Mouse (Mus musculus): ENCODE data around the gene Gldn.

Gene Gldn

GRCm38 (mm10) chr9:54286331-54286987 lies at the start of gene Gldn:
TSS of gene Gldn (plus strand) at chr9:54286486.
- in situ Hi-C loops (cut with MboI, MseI): loop anchor here (5.0 kb wide), 1 partner anchor 69 kb away; no protein-coding TSS in a partner anchor

- in situ Hi-C loops (cut with MboI, MseI): no loop called here
Observed at GRCm38 (mm10) chr9:54244869-54245665, 41.2 kb upstream of the Gldn start.

GRCm38 (mm10) chr9:54264754-54265153 lies 21.5 kb upstream of the Gldn start:
- in situ Hi-C loops (cut with MboI, MseI): no loop called here

- in situ Hi-C loops (cut with MboI, MseI): no loop called here
Observed at GRCm38 (mm10) chr9:54268010-54268409, 18.3 kb upstream of the Gldn start, which contains the start of gene Cyp19a1. TSS of gene Cyp19a1 (minus strand) at chr9:54268110.

DNA sequence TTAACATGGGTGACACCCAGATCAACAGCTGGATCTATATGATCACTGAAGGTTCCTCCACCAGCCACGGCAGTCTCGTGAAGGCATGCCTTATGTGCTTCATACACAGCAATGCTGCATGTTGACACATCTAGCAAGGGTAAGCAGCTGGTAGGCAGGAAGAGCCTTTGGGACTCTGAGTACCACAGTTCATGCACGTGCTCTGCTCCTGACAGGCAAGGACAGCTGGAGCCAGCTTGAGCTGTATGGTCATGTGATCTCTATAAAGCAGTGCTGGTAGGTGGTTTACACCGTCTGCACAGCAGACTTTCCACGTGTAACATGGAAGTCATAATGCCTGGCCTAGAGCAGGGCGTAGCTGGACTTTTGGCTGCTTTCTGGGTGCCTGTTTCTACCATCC lies 16.3 kb upstream of the Gldn start:
- in situ Hi-C loops (cut with MboI, MseI): no loop called here

DNA sequence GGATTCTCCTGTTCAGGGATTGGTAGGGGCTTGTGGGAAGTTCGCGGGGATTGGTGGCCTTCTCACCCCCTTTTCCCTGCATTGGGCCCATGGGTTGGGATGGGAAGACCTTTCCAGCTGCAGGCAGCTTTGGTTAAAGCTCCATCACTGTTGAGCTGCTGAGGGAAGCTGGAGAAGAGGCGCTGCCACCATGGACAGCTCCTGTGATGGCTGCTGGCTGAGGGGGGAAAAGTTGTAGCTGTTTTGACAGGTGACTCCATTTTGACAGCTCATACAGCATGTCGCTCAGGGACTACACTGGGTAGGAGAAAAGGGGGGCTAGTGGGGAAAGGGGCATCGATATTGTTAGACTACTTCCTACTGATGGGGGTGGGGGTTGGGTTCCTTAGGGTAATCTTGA lies 15.4 kb upstream of the Gldn start:
- in situ Hi-C loops (cut with MboI, MseI): no loop called here

GRCm38 (mm10) chr9:54275283-54275682 lies 11.0 kb upstream of the Gldn start:
- in situ Hi-C loops (cut with MboI, MseI): no loop called here

- in situ Hi-C loops (cut with MboI, MseI): no loop called here
Observed at GRCm38 (mm10) chr9:54279046-54279589, 7.2 kb upstream of the Gldn start.

DNA sequence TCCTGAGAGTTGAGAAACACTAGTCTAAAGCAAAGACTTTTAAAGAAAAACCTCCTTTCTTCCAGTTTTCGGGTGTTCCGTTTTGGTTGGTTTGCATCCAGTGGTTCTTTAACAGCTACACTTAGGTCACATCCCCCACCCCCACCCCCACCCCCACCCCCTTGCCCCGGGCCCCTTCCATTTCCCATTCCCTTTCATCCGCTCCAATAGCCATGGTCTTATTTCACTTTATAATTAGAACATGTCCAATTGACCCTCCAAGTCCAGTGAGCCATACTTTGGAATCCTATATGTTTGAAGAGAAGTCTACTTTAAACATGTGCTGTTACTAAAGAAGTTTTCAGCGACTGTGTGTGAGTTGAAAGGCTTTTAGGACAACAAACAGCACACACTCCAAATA lies 1.5 kb downstream of the Gldn start:
- in situ Hi-C loops (cut with MboI, MseI): loop anchor here (5.0 kb wide), 1 partner anchor 71 kb away; no protein-coding TSS in a partner anchor

DNA sequence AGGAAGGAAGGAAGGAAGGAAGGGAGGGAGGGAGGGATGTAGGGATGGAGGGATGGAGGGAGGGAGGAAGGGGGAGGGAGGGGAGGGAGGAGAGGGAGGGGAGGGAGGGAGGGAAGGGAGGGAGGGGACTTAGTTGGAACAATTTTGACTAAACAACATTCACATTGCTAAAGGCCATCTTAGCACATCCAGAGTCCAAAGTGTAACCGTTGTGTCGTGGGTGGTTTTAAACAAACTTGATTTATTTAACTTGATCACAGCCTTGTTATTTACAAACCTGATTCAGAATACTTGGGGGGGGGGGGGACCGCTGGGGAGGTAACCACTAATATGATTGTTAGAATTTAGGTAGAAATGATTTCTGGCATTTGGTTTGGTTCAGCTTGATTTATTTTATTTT lies 13.1 kb downstream of the Gldn start:
- in situ Hi-C loops (cut with MboI, MseI): no loop called here

DNA sequence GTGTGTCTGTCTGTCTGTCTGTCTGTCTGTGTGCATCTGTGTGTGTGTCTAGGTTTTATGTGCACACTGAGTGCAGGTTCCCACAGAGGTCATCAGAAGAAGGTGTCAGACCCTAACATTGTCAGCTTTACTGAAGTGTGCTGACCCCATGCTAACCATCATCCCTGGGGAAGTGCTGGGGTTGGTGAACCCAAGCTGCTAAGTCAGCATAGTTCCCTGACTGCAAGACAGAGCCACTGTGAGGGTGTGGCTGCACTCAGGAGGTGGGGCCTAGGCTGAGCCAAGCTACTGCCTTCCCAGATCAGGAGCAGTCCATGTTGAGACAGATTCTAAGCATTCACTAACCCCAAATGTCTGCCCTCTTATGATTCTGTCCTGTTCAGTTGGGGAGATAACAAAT lies 13.5 kb downstream of the Gldn start:
- in situ Hi-C loops (cut with MboI, MseI): no loop called here

- in situ Hi-C loops (cut with MboI, MseI): no loop called here
Observed at GRCm38 (mm10) chr9:54301255-54301654, 15.0 kb downstream of the Gldn start.

GRCm38 (mm10) chr9:54308209-54308608 lies 21.9 kb downstream of the Gldn start:
- in situ Hi-C loops (cut with MboI, MseI): no loop called here

DNA sequence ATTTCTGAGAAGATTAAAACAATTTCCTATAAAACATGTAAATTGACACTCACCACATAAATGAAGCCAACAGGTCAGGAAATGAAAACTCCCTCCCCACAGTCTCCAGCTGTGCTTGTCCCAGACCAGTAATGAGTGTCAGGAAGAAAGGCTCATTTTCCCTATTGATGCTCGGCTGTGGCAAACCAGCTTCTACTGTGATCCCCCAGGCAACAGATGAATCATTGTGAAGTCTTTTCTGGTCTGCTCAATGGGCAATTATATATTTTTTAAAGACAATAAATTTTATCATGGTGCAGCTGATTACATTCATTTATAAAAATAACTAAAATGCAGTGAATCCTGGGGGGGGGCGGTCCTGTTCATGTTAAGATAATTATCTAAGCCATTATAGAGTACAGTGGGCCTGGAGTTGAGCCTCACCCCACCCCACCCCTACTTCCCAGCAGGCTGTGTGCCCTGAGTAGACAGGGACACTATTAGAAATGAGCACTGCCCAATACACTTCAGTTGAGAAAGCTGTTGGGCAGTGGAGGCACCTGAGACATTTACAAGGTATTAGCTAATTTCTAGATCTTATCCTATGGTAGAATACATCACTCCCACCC lies 22.6 kb downstream of the Gldn start:
- in situ Hi-C loops (cut with MboI, MseI): no loop called here

DNA sequence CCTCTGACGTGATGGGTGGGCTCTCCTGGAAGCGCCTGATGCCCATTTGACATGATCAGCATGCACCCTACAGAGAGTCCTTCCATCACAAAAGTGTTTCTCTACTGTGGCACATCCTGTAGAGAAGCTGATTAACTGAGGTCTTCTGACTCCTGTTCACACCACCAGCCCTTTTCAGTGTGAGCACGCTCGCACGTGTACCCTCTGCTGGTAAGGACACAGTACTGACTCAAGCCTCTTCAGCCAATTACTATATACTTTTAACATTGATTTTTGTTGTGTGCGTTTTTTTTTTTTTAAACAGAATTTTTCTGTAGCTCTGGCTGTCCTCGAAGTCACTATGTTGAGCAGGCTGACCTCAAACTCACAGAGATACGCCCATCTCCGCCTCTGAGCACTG lies 30.1 kb downstream of the Gldn start:
- in situ Hi-C loops (cut with MboI, MseI): no loop called here

DNA sequence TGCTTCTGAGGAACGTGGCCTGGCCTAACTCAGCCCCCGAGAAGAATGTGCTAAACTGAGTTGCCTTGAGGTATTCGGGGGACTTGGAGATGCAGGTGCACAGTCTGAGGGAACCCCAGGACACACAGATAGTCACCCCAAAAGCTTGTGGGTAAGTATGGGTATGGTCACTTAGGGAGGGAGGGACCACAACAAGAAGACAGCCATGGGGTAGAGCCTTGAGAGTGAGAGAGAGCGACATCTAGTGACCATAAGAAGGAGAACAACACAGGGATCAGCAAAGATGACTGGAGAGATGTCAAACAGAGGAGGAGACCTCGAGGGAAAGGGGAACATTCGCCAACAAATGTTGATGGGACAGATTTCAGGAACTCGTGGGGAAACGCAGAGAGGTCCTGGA lies 37.2 kb downstream of the Gldn start:
- in situ Hi-C loops (cut with MboI, MseI): no loop called here

GRCm38 (mm10) chr9:54329201-54329600 lies 42.9 kb downstream of the Gldn start:
- in situ Hi-C loops (cut with MboI, MseI): no loop called here

DNA sequence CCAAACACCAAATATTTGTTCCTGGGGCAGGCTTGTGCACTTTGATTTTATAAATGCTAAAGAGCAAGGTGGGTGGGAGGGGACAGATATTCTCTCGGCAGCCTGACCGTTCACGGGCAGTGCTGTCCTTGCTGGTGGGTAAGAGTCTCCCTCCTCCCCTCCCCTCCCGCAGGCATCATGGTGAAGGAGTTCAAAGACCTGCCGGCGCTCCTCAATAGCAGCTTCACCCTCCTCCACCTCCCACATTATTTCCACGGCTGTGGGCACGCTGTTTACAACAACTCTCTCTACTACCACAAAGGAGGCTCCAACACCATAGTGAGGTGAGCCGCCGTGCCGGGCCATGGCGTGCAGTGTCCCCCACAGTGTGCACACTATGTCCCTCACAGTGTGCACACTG lies 49.3 kb downstream of the Gldn start:
- in situ Hi-C loops (cut with MboI, MseI): loop anchor here (5.0 kb wide), 2 partner anchors 202 to 343 kb away; partner anchors contain the start of gene Sh2d7

DNA sequence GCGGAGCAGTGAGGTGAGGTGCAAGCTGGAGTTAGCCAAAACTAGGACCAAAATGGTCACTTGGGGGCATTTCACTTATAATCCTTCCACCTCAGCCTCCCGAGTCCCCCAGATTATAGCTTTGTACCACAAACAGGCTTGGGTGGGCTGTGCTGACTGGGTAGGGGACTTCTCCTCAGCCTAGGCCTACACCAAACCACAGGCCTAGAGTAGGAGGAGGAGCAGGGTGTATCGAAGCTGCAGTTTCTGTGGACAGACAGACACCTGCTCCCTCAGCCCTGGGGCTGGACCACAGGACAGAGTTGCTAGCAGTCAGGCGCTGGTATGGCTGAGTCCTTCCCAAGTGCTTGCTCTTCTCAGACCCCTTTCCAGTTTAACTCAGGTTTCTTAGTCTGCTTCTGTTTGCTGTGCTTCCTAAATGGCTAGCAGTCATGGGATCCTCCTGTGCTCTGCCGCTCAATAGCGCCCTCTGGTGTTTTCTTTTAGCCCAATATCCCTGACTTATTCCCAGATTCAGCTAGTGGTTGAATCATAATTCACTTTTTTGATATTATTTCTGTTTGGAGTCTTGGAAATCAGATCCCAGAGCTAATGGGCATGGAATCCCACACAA lies 50.4 kb downstream of the Gldn start:
- in situ Hi-C loops (cut with MboI, MseI): loop anchor here (5.0 kb wide), 2 partner anchors 201 to 344 kb away; partner anchors contain the start of gene Sh2d7

DNA sequence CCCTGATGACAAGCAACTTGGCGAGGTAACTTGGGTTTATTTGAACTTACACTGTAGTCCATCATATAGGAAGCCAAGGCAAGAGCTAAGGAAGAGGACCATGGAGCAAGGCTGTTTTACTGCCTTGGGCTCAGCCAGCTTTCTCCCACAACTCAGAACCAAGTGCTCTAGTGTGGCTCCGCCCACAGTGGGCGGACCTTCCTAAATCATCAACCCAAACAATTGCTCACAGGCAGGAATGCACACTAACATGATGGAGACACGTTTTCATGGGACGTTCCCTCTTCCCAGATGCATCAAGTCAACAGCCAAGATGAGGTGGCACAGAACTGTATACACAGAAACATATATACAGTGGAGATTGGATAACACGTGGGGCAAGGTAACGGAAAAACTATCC lies 55.7 kb downstream of the Gldn start:
- in situ Hi-C loops (cut with MboI, MseI): no loop called here

DNA sequence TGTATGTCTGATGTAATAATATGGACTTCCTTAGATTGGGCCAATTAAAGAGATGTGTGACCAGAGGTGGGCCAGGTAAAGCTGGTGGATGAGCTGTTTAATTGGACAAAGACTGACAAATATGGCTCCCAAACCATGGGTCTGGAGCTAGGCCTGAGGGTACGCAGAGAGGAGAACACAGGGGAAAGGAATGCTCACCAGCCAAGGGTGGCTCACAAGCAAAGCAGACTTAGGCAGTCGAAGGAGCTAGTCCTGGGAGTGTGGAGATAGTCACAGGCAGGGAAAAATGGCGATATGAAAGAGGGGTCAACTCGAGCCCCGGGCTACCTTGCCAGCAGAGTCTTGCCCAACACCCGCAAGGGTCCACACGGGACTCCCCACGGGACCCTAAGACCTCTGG lies 70.5 kb downstream of the Gldn start:
- in situ Hi-C loops (cut with MboI, MseI): no loop called here

Measured in regulatory T cell (primary cell).